Comparison of ENCODE assay signal across 27 mouse cellular contexts in genomic region chrX:106154180-106154586, GRCm38 (mm10). TPM values are rescaled to one million over a fixed set of nuclear protein-coding genes. Genes with fewer than 3 reads are reported as not detected.
DNase-seq lines count a peak whose midpoint lies in the region; ATAC-seq and TF ChIP-seq lines count a peak whose summit lies in the region.
"Had no signal": no experiment of that assay in that cellular context is flagged by ENCODE, and none has a peak within 500 bp of the region (broad histone marks: within the 10 kb centered on the region; RNA-seq: fewer than 3 reads in every experiment).

No protein-coding gene starts in this region.

- no peak overlapping the region for H3K4me3 ChIP-seq in G1E (ENCODE audit: low read depth, low read length)
- no peak overlapping the region for H3K4me3 ChIP-seq in liver, embryonic 14.5 days (ENCODE audit: insufficient read depth in 1 of 2, low read depth in 2 of 2, low read length in 2 of 2)
- H3K4me3 ChIP-seq: hindbrain, embryonic 12.5 days; intestine, embryonic 15.5 days; neural tube, embryonic 15.5 days had no signal

- H3K9me3 ChIP-seq in G1E (replicated peaks): no peaks in the 10 kb centered on the region
- H3K9me3 ChIP-seq in liver, embryonic 14.5 days (ENCODE audit: control insufficient read depth, low read length): no peaks in the 10 kb centered on the region
- H3K9me3 ChIP-seq: hindbrain, embryonic 12.5 days; intestine, embryonic 15.5 days; neural tube, embryonic 15.5 days had no signal

- H3K27ac ChIP-seq in liver, embryonic 14.5 days: no peak overlapping the region; the same call in 1 of the 2 replicates
- H3K27ac ChIP-seq: hindbrain, embryonic 12.5 days; hindbrain, postnatal 0 days; intestine, embryonic 15.5 days; kidney, postnatal 0 days; neural tube, embryonic 15.5 days had no signal

- H3K36me3 ChIP-seq in G1E (replicated peaks): no peaks in the 10 kb centered on the region
- H3K36me3 ChIP-seq in liver, embryonic 14.5 days (replicated peaks; ENCODE audit: control insufficient read depth, insufficient read depth, low read depth): no peaks in the 10 kb centered on the region
- H3K36me3 ChIP-seq: hindbrain, embryonic 12.5 days; intestine, embryonic 15.5 days; neural tube, embryonic 15.5 days had no signal

- no peak for TF ChIP-seq CTCF in G1E (IDR thresholded peaks at IDR 0.05; ENCODE audit: low read depth, low read length)
- no peak for TF ChIP-seq CTCF in liver, embryonic 14.5 days (IDR thresholded peaks at IDR 0.05; ENCODE audit: low read depth)

- peak; percentile 7 for DNase-seq in G1E (ENCODE audit: low spot score)
- DNase-seq in liver, embryonic 14.5 days (ENCODE audit: low read depth in 3 of 3, low spot score in 3 of 3): peak in 2 of 3 experiments; percentile 26 to 42
- no peak for DNase-seq in neural tube, embryonic 10.5 days (ENCODE audit: extremely low spot score, low spot score)
- DNase-seq in left cerebral cortex, adult 11 months (ENCODE audit: low spot score): no peak
- DNase-seq in cerebellum, adult 11 months: no peak
- DNase-seq: adrenal gland, adult 8-10 months; cerebellum, adult 2 months; cerebellum, postnatal 14 days; gastrocnemius, postnatal 25 days; heart, adult 18-20 months; heart, postnatal 36 days; kidney, adult 2 months; kidney, postnatal 4 days; lung, postnatal 4 days; midbrain, embryonic 14.5 days; retina, postnatal 1 day; right cerebral cortex, postnatal 14 days had no signal

- no peaks in the 10 kb centered on the region for H3K27me3 ChIP-seq in G1E (ENCODE audit: insufficient read depth, low read length)
- H3K27me3 ChIP-seq in liver, embryonic 14.5 days (ENCODE audit: control insufficient read depth, insufficient read depth, low read length): no peaks in the 10 kb centered on the region
- H3K27me3 ChIP-seq: hindbrain, embryonic 12.5 days; intestine, embryonic 15.5 days; neural tube, embryonic 15.5 days had no signal

- no peak overlapping the region for H3K4me2 ChIP-seq in liver, embryonic 14.5 days (ENCODE audit: low read depth)
- H3K4me2 ChIP-seq: heart, embryonic 11.5 days; hindbrain, embryonic 12.5 days; intestine, embryonic 15.5 days; neural tube, embryonic 15.5 days had no signal

- ATAC-seq in G1E (ENCODE audit: extremely low read depth, insufficient number of reproducible peaks, low FRiP score, poor library complexity, severe bottlenecking): peak; percentile 90
- peak; percentile 78 for ATAC-seq in common myeloid progenitor, adult 5-6 weeks (replicated peaks; ENCODE audit: low read depth, poor library complexity, severe bottlenecking)
- ATAC-seq in liver, embryonic 14.5 days (ENCODE audit: insufficient read depth): peak; percentile 94
- peak; percentile 96 for ATAC-seq in megakaryocyte-erythroid progenitor cell, adult 5-6 weeks (replicated peaks; ENCODE audit: low FRiP score, low TSS enrichment, poor library complexity, severe bottlenecking)
- ATAC-seq: forebrain, embryonic 14.5 days; hindbrain, postnatal 0 days; intestine, embryonic 15.5 days; lung, postnatal 0 days had no signal

- H3K9ac ChIP-seq in liver, embryonic 14.5 days (replicated peaks): no peak overlapping the region
- H3K9ac ChIP-seq: hindbrain, embryonic 12.5 days; intestine, embryonic 15.5 days; neural tube, embryonic 15.5 days had no signal

- peak; percentile 69 for TF ChIP-seq EP300 in liver, embryonic 14.5 days (IDR thresholded peaks at IDR 0.05; ENCODE audit: low read depth)

- H3K4me1 ChIP-seq in G1E (ENCODE audit: insufficient read depth, low read depth, low read length): peaks cover 33% of the 10 kb centered on the region
- peaks cover 0 to 19% of the 10 kb centered on the region in 2 experiments; a peak in 2 of 4 replicates for H3K4me1 ChIP-seq in liver, embryonic 14.5 days (replicated peaks; ENCODE audit: control insufficient read depth in 2 of 2, insufficient read depth in 2 of 2, low read length in 1 of 2)
- H3K4me1 ChIP-seq: hindbrain, embryonic 12.5 days; intestine, embryonic 15.5 days; neural tube, embryonic 15.5 days had no signal

RNA-seq across cellular contexts. Expression of gene Tlr13, which starts 11.2 kb away (rescaled TPM):
- total RNA-seq in G1E (2014; fragmentation: Nextera tagmentation) (not detected in 2 replicates), G1E (2017) (0.06 and 0.11 TPM in 2 replicates)
- polyA plus RNA-seq in G1E (2012): not detected in 2 replicates
- total RNA-seq in common myeloid progenitor, adult 5-6 weeks (2017): 0.05 and 0.97 TPM in 2 replicates
- polyA plus RNA-seq in liver, embryonic 14.5 days (2012; rRNA removed): 0.28 and 0.51 TPM in 2 replicates
- 0.57 and 1.4 TPM in 2 replicates for polyA plus RNA-seq in liver, embryonic 14.5 days (2014; fragmentation: Nextera tagmentation; extraction: Ambion mirVana)
- total RNA-seq in megakaryocyte-erythroid progenitor cell, adult 5-6 weeks (2014; fragmentation: Nextera tagmentation): not detected in 2 replicates
- 0.50 and 0.99 TPM in 2 replicates for total RNA-seq in megakaryocyte-erythroid progenitor cell, adult 5-6 weeks (2017)

RNA-seq across cellular contexts. Expression of gene Pgk1, which starts 32.7 kb away (rescaled TPM):
- 667 and 759 TPM in 2 replicates for total RNA-seq in G1E (2014; fragmentation: Nextera tagmentation)
- 1,594 and 1,756 TPM in 2 replicates for total RNA-seq in G1E (2017)
- 110 and 118 TPM in 2 replicates for polyA plus RNA-seq in G1E (2012)
- total RNA-seq in common myeloid progenitor, adult 5-6 weeks (2017): 203 and 235 TPM in 2 replicates
- polyA plus RNA-seq in liver, embryonic 14.5 days (2012; rRNA removed): 99.2 and 148 TPM in 2 replicates
- polyA plus RNA-seq in liver, embryonic 14.5 days (2014; fragmentation: Nextera tagmentation; extraction: Ambion mirVana): 133 and 153 TPM in 2 replicates
- total RNA-seq in megakaryocyte-erythroid progenitor cell, adult 5-6 weeks (2014; fragmentation: Nextera tagmentation): 145 and 149 TPM in 2 replicates
- 164 and 169 TPM in 2 replicates for total RNA-seq in megakaryocyte-erythroid progenitor cell, adult 5-6 weeks (2017)

Comparison
In these comparisons a context has a peak if more than half of its experiments do, and no peak if none do; other contexts are left out.
1. DNase-seq: peak in G1E (single experiment) and liver, embryonic 14.5 days (2 of 3); none in neural tube, embryonic 10.5 days (single experiment), left cerebral cortex, adult 11 months (single experiment) and cerebellum, adult 11 months (single experiment).
2. Peak in every context shown above with its lines, with median percentiles within 50 percentile points of each other: ATAC-seq.